Mouse (Mus musculus) cerebellum, adult 9-10 months (tissue): Measurements from ENCODE around the gene Camk1d.

Experiments used
- DNase-seq: peaks from one replicate; pipeline ENCODE4 v3.0.0; 2022

Camk1d gene

GRCm38 (mm10) chr2:5458075-5458494, 256.2 kb downstream of the Camk1d start:
- no peak for DNase-seq

DNA sequence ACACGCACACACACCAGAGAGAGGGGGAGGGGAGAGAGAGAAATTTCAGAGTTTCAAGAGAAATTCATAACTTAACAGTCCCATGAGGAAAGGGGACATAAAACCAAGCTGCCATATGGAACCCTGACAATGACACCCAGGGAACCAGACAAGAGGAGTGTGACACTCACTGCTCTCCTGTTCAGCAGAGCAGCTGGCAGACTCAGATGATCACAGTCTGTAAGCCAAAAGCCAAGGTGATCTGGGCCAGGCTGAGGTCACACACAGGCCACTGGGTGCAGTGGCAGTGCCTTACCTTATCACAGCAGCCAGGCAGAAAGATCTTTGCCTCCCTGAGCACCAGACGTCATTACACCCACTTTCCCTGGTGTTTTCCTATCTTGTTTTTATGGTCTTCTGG, 258.2 kb downstream of the Camk1d start:
- no peak for DNase-seq

DNA sequence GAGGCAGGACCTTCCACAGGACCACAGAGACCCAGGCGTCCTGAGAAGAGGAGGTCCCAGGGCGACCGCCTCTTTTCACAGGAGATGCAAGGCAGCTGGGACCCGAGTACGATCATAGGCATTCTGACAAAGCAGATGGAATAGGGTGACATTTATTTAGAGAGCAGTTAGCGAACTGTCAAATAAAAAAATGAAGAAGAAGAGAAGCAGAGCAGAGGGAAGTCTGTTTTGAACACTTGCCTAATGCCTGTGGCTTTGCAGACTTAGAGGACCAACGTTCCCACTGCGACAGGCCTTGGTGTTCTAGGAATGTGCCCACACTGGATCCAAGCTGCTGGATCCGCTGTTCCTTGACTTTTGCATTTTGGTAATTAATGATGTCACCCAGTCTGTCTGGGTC, 259.5 kb downstream of the Camk1d start:
- DNase-seq: no peak

DNA sequence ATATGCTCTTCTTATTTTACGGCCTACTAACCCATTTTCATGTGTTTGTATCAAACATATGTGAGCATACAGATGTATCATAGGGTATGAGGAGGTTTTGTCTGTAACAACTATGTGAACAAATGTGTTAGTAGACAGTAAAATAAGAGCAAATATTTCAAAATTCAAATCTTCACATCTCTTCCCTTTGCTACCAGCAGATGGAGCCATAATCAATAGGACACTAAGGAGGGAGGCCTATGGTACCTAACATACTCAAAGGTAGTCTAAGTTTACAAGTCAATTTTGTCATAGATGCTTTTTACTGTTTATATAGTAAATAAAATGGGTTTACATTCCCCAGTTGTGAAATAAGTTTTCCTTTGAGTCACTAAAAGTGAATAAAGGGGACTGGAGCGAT, 262.7 kb downstream of the Camk1d start:
- peak; percentile 57 for DNase-seq

GRCm38 (mm10) chr2:5445357-5445756, 269.0 kb downstream of the Camk1d start:
- DNase-seq: no peak

- no peak for DNase-seq
Observed at GRCm38 (mm10) chr2:5437690-5438089, 276.6 kb downstream of the Camk1d start.

DNA sequence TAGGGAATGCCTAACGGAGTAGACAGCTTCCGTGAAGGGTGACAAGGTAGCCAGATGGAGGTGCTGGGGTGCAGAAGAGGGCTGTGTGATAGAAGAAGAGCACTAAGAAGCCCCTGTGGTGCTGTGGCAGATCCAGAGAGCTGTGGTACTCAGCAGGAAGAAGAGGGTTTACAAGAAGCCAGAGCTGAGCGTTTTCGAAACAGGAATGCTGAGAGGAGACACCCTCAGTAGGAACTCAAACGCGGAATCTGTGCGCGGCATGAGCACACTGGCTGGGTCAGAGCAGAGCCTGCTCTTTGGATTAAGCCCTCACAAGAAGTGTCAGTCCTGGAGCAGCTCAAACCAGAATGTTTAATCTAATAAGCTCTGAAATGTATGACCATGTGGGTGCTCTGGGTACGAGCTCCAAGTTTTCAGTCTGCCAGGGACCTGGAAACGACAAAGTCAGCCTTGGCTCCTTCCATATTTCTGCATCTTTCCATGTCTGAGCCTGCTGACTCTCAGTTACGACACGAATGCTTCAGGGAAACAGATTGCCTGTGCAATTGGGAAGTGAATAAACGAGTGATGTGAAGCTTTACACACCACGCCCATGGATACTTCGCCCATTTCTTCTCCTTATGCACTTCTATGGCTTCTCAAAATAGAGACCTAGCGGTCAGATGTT, 278.6 kb downstream of the Camk1d start:
- DNase-seq: no peak

DNA sequence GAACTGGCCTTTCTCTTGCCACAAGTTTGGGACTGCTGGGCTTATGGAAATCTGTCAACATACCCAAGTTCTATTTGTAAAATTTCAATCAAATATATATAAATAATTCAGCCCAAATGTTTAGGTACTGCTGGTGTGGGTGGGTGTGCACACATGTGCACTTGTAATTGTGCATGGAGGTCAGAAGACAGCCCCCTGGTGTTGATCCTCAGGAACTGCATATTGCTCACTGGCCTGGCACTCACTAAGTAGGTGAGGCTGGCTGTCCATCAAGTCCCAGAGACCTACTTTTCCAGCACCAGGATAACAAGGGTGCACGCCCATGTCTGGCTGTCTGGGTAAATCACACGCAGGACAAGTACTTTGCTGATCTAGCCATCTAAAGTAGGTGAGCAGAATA, 283.0 kb downstream of the Camk1d start:
- no peak for DNase-seq

DNA sequence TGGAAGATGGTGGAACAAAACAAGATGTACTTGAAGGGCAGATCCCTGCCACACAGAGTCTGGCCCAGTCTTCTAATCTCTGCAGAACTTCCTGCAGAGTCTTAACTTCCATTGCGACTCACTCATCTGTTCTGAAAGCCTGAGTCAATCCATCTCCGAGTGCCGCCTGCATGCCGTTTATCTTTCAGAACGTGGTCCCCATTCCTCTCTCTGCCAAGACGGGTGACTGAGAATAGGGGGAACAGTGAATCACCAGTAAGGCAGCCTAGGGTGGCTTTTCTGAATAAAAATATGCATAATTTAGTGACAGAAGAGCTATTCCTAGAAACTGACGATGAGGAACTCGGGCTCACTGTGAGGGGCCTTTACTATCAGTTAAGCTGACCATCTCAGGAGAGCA, 284.4 kb downstream of the Camk1d start:
- no peak for DNase-seq

GRCm38 (mm10) chr2:5426110-5426509, 288.2 kb downstream of the Camk1d start:
- DNase-seq: no peak

DNA sequence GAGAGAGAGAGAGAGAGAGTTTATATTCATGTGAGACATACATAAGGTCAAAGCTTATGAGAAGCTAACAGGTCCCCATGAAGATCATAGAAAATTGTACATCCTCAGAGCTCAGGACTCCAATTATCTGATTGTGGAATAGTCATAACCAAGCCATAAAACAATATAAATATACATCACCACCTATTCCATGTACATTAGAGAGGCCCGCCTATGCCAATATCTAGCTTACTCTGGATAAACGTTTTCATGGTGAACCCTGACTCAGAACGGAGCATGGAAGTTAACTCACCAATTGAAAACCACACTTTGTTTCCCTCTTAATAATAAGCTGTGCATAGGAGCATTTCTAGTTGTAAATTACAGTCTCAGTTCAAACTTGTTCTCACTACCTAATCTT, 288.7 kb downstream of the Camk1d start:
- no peak for DNase-seq

GRCm38 (mm10) chr2:5420621-5421196, 293.6 kb downstream of the Camk1d start:
- no peak for DNase-seq

- peak; percentile 56 for DNase-seq
Observed at GRCm38 (mm10) chr2:5418802-5419201, 295.5 kb downstream of the Camk1d start.

GRCm38 (mm10) chr2:5417158-5418032, 296.9 kb downstream of the Camk1d start:
- DNase-seq: peak; percentile 56

GRCm38 (mm10) chr2:5411774-5412173, 302.5 kb downstream of the Camk1d start:
- DNase-seq: no peak

DNA sequence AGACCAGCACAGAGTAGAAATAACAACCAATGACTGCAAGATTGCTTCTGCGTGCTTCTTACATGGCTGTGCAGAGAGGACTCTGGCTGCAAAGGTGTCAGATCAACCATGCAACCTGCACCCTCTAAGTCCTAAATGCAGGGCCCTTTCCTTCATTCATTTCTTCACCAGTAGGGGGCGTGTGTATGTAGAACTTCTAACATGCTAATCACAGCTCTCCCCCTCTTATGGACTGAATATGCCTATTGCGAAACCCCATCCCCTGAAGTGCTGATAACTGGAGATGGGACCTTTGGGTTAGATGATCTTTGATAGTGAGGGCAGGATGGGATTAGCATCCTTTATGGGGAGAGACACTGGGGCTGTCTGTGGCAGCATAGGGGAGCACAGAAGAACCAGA, 310.5 kb downstream of the Camk1d start:
- peak; percentile 38 for DNase-seq

GRCm38 (mm10) chr2:5402036-5402435, 312.3 kb downstream of the Camk1d start:
- no peak for DNase-seq

GRCm38 (mm10) chr2:5398505-5398904, 315.8 kb downstream of the Camk1d start:
- DNase-seq: no peak

- no peak for DNase-seq
Observed at GRCm38 (mm10) chr2:5398043-5398442, 316.3 kb downstream of the Camk1d start.

- DNase-seq: no peak
Observed at GRCm38 (mm10) chr2:5397468-5397867, 316.8 kb downstream of the Camk1d start.

- no peak for DNase-seq
Observed at GRCm38 (mm10) chr2:5396415-5396814, 317.9 kb downstream of the Camk1d start.

DNA sequence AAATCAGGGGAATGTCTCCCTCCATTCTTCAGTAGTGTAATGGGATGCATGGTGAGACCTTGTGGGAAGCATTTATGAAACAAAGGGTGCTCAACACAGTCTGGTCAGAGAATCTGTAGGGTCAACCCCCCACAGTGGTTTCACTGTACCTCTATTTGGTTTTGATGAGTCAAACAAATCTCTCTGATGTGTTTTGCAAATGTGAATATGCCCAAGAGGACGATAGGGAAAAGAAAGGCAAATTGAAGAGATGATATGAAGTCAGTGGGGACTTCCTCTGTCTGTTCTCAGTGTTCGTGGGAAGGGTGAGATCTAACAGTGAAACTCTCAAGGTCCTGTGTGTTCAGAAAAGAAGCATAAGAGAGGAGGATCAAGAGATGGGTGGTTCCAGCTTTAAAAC, 318.4 kb downstream of the Camk1d start:
- no peak for DNase-seq

- DNase-seq: no peak
Observed at GRCm38 (mm10) chr2:5392921-5393320, 321.4 kb downstream of the Camk1d start.

- DNase-seq: no peak
Observed at GRCm38 (mm10) chr2:5392470-5392869, 321.8 kb downstream of the Camk1d start.
